19 mouse cellular contexts compared by ENCODE assay signal in genomic region chr17:60509122-60509521, GRCm38 (mm10).
A peak's percentile ranks its signal among the peaks of the same experiment; 100 is the strongest.
DNase-seq lines count a peak whose midpoint lies in the region; ATAC-seq and TF ChIP-seq lines count a peak whose summit lies in the region.
"Had no signal": no experiment of that assay in that cellular context is flagged by ENCODE, and none has a peak within 500 bp of the region (broad histone marks: within the 10 kb centered on the region; RNA-seq: fewer than 3 reads in every experiment).

No protein-coding gene starts in this region.

- no peak for TF ChIP-seq EP300 in liver, postnatal 0 days (IDR thresholded peaks at IDR 0.05; ENCODE audit: low read depth)

- TF ChIP-seq POLR2A in liver, adult 2 months (IDR thresholded peaks at IDR 0.05; ENCODE audit: extremely low read depth, insufficient read depth, low read length), result no peak

- TF ChIP-seq CTCF in liver, adult 2 months (IDR thresholded peaks at IDR 0.05; ENCODE audit: low read depth, low read length), result no peak
- no peak for TF ChIP-seq CTCF in liver, postnatal 0 days (IDR thresholded peaks at IDR 0.05; ENCODE audit: low read depth)

- 39% methylated on average over 2 of the region's 2 CpGs for WGBS in liver, adult 2 months
- WGBS in liver, postnatal 0 days (ENCODE audit: insufficient replicate concordance), result 65% methylated on average over 2 of the region's 2 CpGs
- 80% methylated on average over 2 of the region's 2 CpGs for WGBS in liver, embryonic 11.5 days

- peak; percentile 76 for DNase-seq in liver, adult 2 months (ENCODE audit: extremely low read depth, low read depth, low spot score)
- no peak for DNase-seq in liver
- no peak for DNase-seq in liver, postnatal 0 days
- no peak for DNase-seq in liver, embryonic 11.5 days (ENCODE audit: low spot score)
- DNase-seq: adrenal gland, adult 2 months; adrenal gland, adult 8-10 months; adrenal gland, postnatal 10 days; adrenal gland, postnatal 14 days; adrenal gland, postnatal 25 days; adrenal gland, postnatal 36 days; B cell, adult 2 months; cerebellum, adult 11 months; cerebellum, adult 11-12 months; cerebellum, adult 18-20 months had no signal

- H3K9ac ChIP-seq in liver, adult 2 months (ENCODE audit: low read depth, low read length), result no peak overlapping the region
- no peak overlapping the region for H3K9ac ChIP-seq in liver, postnatal 0 days (replicated peaks)
- no peak overlapping the region for H3K9ac ChIP-seq in liver, embryonic 11.5 days (ENCODE audit: low read depth, low read length)

- no peak overlapping the region for H3K4me3 ChIP-seq in liver, adult 2 months (ENCODE audit: insufficient read depth, low read depth, low read length)
- no peak overlapping the region for H3K4me3 ChIP-seq in liver, postnatal 0 days (ENCODE audit: low read depth, low read length)
- no peak overlapping the region for H3K4me3 ChIP-seq in liver, embryonic 11.5 days (ENCODE audit: low read depth, low read length)

- ATAC-seq in liver, postnatal 0 days, result peak; percentile 61
- ATAC-seq in liver, embryonic 11.5 days (replicated peaks; ENCODE audit: low FRiP score), result no peak
- ATAC-seq: activated CD4-positive, CD25-positive, alpha-beta regulatory T cell, adult 4 months; CD4-positive, CD25-positive, alpha-beta regulatory T cell, adult 4 months; Patski had no signal

- H3K4me1 ChIP-seq in liver, adult 2 months (ENCODE audit: control insufficient read depth, insufficient read depth, low read length), result peaks cover 1% of the 10 kb centered on the region; the same call in 1 of the 2 replicates
- H3K4me1 ChIP-seq in liver, postnatal 0 days (ENCODE audit: insufficient read depth), result no peaks in the 10 kb centered on the region
- H3K4me1 ChIP-seq in liver, embryonic 11.5 days (replicated peaks; ENCODE audit: control insufficient read depth, insufficient read depth, low read length), result no peaks in the 10 kb centered on the region

- H3K27ac ChIP-seq in liver, adult 2 months (replicated peaks; ENCODE audit: insufficient read depth, low read depth, low read length), result no peak overlapping the region
- no peak overlapping the region for H3K27ac ChIP-seq in liver, postnatal 0 days (ENCODE audit: low read depth)
- H3K27ac ChIP-seq in liver, embryonic 11.5 days (ENCODE audit: low read depth, low read length), result no peak overlapping the region

- H3K9me3 ChIP-seq in liver, postnatal 0 days (ENCODE audit: low read length), result no peaks in the 10 kb centered on the region
- H3K9me3 ChIP-seq in liver, embryonic 11.5 days (ENCODE audit: control insufficient read depth, low read length), result no peaks in the 10 kb centered on the region
- H3K9me3 ChIP-seq: G1E had no signal

- no peaks in the 10 kb centered on the region for H3K27me3 ChIP-seq in liver, adult 2 months (ENCODE audit: control insufficient read depth, insufficient read depth, low read length)
- H3K27me3 ChIP-seq in liver, postnatal 0 days (ENCODE audit: insufficient read depth, low read length), result no peaks in the 10 kb centered on the region
- H3K27me3 ChIP-seq in liver, embryonic 11.5 days (replicated peaks; ENCODE audit: control insufficient read depth, insufficient read depth, low read length), result no peaks in the 10 kb centered on the region
- H3K27me3 ChIP-seq: CH12.LX, Patski had no signal

- H3K4me2 ChIP-seq in liver, postnatal 0 days (ENCODE audit: low read depth, low read length), result no peak overlapping the region
- H3K4me2 ChIP-seq in liver, embryonic 11.5 days, result no peak overlapping the region

- no peaks in the 10 kb centered on the region for H3K79me2 ChIP-seq in liver, adult 2 months (ENCODE audit: control insufficient read depth, insufficient read depth, low read length)

- H3K36me3 ChIP-seq in liver, adult 2 months (ENCODE audit: control insufficient read depth, insufficient read depth, low read length), result no peaks in the 10 kb centered on the region
- H3K36me3 ChIP-seq in liver, postnatal 0 days (replicated peaks; ENCODE audit: insufficient read depth, low read length), result no peaks in the 10 kb centered on the region
- no peaks in the 10 kb centered on the region for H3K36me3 ChIP-seq in liver, embryonic 11.5 days (ENCODE audit: control insufficient read depth, insufficient read depth, low read length)
- H3K36me3 ChIP-seq: G1E had no signal
